Mouse (Mus musculus): ENCODE results near the gene Tmem131l. TPM values are rescaled to one million over a fixed set of nuclear protein-coding genes. Genes with fewer than 3 reads are reported as not detected.

The Tmem131l gene
- total RNA-seq (2023), result 188 and 272 TPM in 2 replicates

DNA sequence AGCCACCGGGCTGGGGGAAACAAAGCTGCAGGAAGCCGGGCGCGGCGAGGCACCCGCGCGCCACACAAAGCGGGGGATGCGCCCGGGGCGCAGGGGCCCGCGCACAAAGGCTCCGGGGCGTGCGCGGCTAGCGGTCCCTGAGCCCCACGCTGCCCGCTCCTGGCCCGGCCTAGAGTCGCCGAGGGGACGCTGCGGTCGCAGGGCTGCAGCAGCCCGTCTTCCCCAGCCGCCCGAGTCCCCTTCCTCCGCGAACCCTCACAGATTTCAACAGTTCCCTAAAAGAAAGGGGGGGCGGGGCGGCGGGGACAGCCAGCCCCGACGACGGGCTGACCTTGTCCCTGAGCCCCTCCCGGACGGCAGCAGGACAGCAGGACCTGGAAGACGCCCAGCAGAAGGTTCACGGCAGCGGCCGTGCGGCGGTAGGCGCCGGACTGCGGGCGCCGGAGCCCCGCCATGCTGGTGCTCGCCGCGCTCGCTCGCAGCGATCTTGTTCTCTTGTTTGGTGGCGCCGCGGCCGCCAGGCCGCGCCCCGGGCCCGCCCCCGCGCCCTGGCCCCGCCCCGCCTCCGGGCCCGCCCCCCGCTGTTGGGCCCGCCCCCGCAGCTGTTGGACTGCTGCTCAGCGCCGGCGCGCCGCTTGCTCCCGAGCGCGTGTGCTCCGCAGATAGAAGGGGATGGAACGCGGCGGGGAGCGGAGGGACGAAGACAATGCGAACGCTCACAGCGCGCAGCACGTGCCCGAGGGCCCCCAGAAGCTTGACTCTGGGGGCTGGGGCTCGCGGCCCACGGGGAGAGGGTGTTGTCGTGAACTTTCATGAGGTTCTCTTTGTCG, at the start of gene Tmem131l:
Gene Tmem131l (minus strand): TSS at position 530 of the 830 bp plus-strand sequence.

Other genes starting within 250 kb of the Tmem131l start
- gene Tlr2, start 198.4 kb downstream of the Tmem131l start, total RNA-seq (2023), result 151 and 208 TPM in 2 replicates
- gene Mnd1, start 115.6 kb upstream of the Tmem131l start, total RNA-seq (2023), result 3.5 and 3.7 TPM in 2 replicates
- gene Gm6525, start 133.9 kb upstream of the Tmem131l start, total RNA-seq (2023), result not detected in 2 replicates

All from neutrophil, adult 65 days (primary cell).